Mouse (Mus musculus) limb, embryonic 15.5 days (tissue): ENCODE data around the gene Cntf. TPM values are rescaled to one million over a fixed set of nuclear protein-coding genes. Genes with fewer than 3 reads are reported as not detected.

Source experiments
- polyA plus RNA-seq: library from polyadenylated mRNA; unstranded; fragments of >200 nt; fragmentation: Nextera tagmentation; extraction: Ambion mirVana; gene quantifications from 2 replicates; pipeline ENCODE4 v1.2.1, GENCODE M21; 2015

The Cntf gene
- polyA plus RNA-seq, 1 experiment from 2014 or later = 0.87 TPM

Other genes starting within 250 kb of the Cntf start
- 24.0 and 25.5 TPM in 2 replicates for gene Fam111a, start 219.9 kb downstream of the Cntf start, polyA plus RNA-seq
- 0.10 TPM in 1 of 2 replicates, not detected in the other for gene Gm4952, start 165.7 kb downstream of the Cntf start, polyA plus RNA-seq
- gene Glyat, start 132.3 kb downstream of the Cntf start, polyA plus RNA-seq = not detected in 2 replicates
- gene Olfr1442, start 95.2 kb downstream of the Cntf start, polyA plus RNA-seq = not detected in 2 replicates
- not detected in 2 replicates for gene Olfr1443, start 87.5 kb downstream of the Cntf start, polyA plus RNA-seq
- not detected in 2 replicates for gene Keg1, start 69.8 kb downstream of the Cntf start, polyA plus RNA-seq
- 11.2 and 13.8 TPM in 2 replicates for gene Zfp91, start 30.5 kb upstream of the Cntf start, polyA plus RNA-seq
- gene Lpxn, start 30.6 kb upstream of the Cntf start, polyA plus RNA-seq = 6.0 and 6.3 TPM in 2 replicates
- not detected in 2 replicates for gene Gm5244, start 81.0 kb upstream of the Cntf start, polyA plus RNA-seq
- gene Olfr1444, start 91.7 kb upstream of the Cntf start, polyA plus RNA-seq = not detected in 2 replicates
- not detected in 2 replicates for gene Olfr1445, start 118.2 kb upstream of the Cntf start, polyA plus RNA-seq
- gene Olfr1446, start 127.9 kb upstream of the Cntf start, polyA plus RNA-seq = not detected in 2 replicates
- not detected in 2 replicates for gene Olfr1447, start 138.1 kb upstream of the Cntf start, polyA plus RNA-seq
- not detected in 2 replicates for gene Olfr1448, start 158.8 kb upstream of the Cntf start, polyA plus RNA-seq
- gene Olfr1449, start 165.2 kb upstream of the Cntf start, polyA plus RNA-seq = not detected in 2 replicates
- gene Olfr1450, start 184.6 kb upstream of the Cntf start, polyA plus RNA-seq = not detected in 2 replicates
- gene Olfr1451, start 229.4 kb upstream of the Cntf start, polyA plus RNA-seq = not detected in 2 replicates